Mouse (Mus musculus): ENCODE measurements around the gene Atcay.

Atcay gene

DNA sequence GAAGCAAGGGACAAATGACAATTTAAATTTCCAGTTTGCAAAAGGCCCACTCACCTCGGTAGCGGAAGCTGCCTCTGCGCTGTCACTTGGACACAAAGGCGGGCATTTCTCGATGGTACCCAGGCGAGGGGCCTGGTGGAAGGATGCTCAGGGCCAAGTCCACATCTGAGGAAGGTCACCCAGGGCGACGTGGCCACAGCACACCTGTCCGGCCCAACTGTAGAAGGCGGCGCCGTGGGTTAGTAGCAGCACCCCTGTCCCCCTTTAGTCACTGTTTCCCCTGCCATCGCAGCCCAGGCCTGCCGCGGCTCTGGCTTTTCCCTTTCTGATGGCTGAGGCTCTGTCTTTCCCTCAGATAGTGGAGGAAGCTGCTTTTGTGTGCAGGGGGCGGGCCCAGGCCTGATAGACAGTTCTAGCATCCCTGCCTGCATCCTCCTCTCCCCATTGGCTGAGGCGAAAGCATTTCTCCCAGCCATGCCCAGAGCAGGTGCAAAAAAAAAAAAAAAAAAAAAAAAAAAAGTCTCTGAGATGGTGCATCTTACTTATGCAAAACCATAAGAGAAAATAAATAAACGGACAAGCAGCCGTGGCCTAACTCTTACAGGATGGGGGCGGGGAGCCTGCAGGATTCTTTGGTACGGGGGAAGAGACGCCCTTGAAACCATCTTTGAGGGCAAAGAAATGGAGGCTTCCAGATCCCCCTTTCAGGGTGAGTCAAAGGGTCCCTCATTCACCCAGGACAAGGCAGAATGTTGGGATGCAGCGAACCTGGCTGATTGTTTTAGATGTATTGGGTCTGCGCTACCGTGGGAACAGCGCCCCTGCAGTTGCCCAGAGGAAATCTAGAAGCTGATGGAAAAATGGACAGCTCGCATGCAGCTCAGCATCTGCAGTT is at the start of gene Atcay:
Gene Atcay (minus strand): TSS at position 396 of the 895 bp plus-strand sequence.
- no peak for DNase-seq (ENCODE audit: low read depth, low spot score)

- DNase-seq (ENCODE audit: low read depth, low spot score), result no peak
These were observed 48.9 kb upstream of the Atcay start for GRCm38 (mm10) chr10:81279496-81279895.

GRCm38 (mm10) chr10:81277676-81278075 is 47.0 kb upstream of the Atcay start:
- no peak for DNase-seq (ENCODE audit: low read depth, low spot score)

- DNase-seq (ENCODE audit: low read depth, low spot score), result no peak
These were observed 43.2 kb upstream of the Atcay start for GRCm38 (mm10) chr10:81273842-81274241.

GRCm38 (mm10) chr10:81272356-81272755 is 41.7 kb upstream of the Atcay start:
- DNase-seq (ENCODE audit: low read depth, low spot score), result no peak

DNA sequence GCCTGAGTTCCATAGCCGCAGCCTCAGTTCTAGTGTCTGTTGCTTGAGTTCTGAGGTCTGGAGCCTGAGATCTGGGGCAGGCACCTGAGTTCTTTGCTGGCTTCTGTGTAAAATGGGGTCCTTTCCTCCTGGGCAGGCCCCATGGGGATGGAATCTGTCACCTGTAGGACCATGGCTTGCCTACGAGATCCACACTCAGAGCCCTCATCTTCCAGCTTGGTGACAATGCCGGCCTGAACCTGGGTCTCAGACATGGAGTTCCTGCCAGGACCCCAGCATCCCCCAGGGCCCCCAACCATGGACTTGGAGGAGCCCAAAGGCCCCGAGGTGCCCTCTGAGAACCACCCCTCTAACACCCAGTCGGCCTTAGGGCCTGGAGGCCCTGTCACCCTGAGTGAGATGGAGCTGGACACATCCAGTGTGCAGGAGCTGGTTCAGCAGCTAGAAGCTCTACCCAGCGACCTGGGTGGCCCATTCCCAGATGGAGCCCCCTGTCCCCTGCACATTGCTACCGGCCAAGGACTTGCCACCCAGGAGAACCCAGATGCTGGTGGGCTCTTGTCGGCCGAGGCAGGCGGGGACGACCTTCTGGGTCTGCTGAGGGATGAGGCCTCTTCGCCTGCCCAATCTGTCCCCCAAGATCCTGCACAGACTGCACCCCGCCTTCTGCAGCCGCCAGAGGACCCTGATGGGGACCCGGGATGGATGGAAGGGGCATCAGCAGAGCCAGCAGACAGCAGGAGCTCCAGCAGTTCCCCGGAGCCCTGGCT is 38.2 kb upstream of the Atcay start:
- DNase-seq (ENCODE audit: low read depth, low spot score), result no peak

DNA sequence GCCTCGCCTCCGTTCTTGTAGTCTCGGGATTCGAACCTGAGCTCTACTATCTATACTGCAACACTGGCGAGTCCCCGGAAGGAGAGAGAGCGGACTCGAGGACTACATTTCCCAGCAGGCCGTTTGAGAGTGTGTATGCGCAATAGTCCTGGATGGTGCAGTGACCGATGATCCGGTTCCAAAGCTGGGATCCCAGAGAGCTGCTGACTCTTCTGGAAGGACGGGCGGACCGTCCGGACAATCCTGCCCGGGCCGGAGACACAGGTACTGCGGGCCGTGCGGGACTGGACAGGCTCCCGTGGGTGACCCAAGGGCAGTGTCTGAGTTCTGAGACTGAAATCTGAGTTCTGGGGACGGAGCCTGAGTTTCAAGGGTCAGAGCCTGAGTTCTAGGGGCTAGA is 37.4 kb upstream of the Atcay start:
- peak; percentile 87 for DNase-seq (ENCODE audit: low read depth, low spot score)

DNA sequence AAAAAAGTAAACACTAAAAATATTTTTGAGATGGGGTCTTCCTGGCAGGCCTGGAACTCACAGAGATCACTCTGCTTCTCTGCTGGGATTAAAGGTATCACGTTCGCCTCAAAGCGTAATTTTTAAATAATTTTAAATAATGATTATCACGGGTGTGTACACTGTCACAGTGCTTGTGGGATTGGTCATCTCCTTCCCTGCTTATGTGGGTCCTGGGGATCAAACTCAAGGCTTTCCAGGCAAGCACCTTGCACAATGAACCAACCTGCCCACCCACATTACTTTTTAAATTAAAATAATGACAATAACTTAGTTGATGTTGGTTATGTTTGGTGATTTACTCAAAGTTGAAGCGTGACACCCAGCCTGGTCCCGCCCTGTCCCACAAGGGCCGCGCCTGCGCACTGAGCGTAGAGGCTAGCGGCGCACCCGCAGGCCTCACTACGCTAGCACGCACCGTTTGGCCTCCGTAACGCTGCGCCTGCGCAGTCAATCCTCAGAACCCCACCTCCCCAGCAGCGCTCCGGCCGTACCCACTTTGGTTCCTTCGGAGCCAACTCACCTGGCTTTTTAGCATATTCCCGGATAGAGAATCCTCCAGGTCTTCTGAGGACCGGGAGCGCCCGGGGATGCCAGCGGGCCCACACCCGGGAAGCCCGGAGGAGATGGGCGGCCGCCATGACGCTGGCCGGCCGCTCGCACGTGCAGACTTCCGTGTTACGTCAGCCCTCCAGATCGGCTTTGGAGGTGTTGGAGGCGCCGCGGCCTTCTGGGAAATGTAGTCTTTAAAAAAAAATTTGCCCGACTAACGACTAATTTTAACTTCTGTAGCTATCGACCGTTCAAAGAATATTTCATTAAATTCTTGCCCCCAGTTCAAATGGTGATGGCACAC is 35.8 kb upstream of the Atcay start, which contains the start of the genes Mrpl54 and Apba3:
Gene Mrpl54 (minus strand): TSS at position 724 of the 895 bp plus-strand sequence.
Gene Apba3 (plus strand): TSS at position 750 of the 895 bp plus-strand sequence.
- peak; percentile 98 for DNase-seq (ENCODE audit: low read depth, low spot score)

- no peak for DNase-seq (ENCODE audit: low read depth, low spot score)
These were observed 34.9 kb upstream of the Atcay start for GRCm38 (mm10) chr10:81265540-81265939.

DNA sequence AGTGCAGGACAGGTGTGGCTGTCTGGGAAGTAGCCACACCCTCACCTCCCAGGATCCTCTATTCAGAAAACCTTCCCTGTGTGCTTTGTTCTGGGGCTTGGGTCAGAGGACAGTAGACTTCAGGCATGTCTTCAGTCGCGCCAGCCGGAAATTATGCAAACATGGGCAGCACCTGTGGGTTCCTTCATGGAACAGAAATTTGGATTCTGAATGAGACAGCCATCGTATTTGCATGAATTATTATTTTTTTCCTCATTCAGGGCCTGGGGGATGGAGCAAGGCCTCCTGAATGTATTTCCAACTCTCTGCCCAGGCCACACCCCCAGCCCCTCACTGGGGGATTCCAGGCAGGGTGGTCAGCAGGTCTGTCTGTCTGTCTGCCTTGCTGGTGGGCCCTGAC is 30.4 kb upstream of the Atcay start:
- no peak for DNase-seq (ENCODE audit: low read depth, low spot score)

DNA sequence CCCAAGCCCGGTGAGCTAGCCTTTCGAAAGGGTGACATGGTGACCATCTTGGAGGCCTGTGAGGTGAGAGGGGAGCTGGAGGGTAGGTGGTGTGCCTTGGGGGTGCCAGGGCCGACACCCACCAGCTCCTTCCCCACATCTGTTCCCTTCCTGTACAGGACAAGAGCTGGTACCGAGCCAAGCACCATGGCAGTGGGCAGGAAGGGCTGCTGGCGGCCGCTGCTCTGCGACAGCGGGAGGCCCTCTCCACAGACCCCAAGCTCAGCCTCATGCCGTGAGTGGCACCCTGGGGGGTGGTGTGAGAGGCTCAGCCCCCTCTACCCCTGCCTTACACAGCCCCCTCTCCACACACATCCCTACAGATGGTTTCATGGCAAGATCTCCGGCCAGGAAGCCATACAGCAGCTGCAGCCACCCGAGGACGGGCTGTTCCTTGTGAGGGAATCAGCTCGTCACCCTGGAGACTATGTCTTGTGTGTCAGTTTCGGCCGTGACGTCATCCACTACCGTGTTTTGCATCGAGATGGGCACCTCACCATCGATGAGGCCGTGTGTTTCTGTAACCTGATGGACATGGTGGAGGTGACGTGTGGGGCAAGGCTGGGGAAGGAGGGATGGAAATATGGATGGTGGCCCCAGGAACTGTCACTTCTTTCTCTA is 28.7 kb upstream of the Atcay start:
- no peak for DNase-seq (ENCODE audit: low read depth, low spot score)

DNA sequence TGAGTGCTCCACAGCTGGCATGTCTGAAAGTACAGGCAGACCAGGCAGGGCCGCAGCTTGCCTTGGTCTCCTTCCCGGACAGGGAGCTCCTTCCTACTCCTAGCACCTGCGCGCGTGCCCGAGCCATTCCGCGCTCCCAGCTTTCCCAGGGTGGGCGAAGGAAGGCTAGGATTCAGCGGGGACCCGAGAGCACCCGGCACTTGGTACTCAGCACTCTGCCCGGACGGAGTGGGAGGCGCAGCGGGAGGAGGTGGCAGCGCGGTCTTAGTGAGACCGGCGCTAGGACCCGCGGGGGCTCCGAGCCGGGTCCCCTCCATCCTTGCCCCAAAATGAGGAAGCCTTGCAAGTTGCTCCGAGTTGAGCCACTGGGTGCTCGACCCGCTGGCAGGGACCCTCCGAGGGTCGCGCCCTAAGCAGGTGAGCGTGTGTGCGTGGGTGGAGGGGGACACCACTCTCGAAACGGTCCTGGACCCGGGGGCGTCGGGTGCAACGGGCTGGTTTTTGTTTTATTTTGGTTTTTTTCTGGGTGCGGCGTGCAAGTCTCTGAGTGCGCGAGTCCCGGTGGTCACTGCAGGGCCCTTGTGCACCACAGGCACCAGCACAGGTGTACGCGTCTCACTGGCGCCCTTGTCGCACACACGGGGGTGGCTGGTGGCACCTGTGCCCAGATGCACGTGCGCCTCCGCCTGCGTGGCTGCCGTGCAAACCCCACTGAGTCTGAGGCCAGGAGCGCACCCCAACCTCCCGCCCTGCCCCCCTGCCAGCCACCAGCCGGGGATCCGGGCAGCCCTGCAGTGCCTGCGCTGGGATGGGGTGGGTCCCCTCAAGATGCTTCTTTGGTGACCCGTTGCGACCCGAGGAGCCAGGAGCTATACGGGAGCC is 26.8 kb upstream of the Atcay start:
- peak; percentile 16 for DNase-seq (ENCODE audit: low read depth, low spot score)

- DNase-seq (ENCODE audit: low read depth, low spot score), result no peak
These were observed 24.3 kb upstream of the Atcay start for GRCm38 (mm10) chr10:81254886-81255285.

- DNase-seq (ENCODE audit: low read depth, low spot score), result peak; percentile 22
These were observed 22.1 kb upstream of the Atcay start, which contains the start of gene Matk for GRCm38 (mm10) chr10:81252424-81253419. Gene Matk, plus strand, starts transcription at chr10:81252935.

DNA sequence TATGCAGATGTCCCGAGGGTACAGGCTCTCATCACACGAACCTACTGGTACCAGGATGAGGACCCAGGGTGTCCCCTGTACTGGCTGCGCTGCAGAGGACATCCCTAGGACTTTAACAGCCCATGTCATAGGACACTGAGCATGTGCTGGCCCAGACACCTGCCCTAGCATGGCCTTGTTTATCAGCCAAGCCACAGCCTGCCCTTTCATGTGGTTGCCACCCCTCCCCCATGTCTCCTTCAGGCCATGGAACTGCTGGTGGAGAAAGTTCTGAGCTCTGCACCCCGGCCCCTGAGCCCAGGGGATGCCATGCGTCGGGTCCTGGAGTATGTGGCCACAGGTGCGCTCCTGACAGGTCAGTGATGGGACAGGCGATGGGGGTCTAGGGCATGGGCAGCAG is 18.8 kb upstream of the Atcay start:
- DNase-seq (ENCODE audit: low read depth, low spot score), result no peak

- DNase-seq (ENCODE audit: low read depth, low spot score), result no peak
These were observed 17.2 kb upstream of the Atcay start for GRCm38 (mm10) chr10:81247804-81248203.

- no peak for DNase-seq (ENCODE audit: low read depth, low spot score)
These were observed 14.5 kb upstream of the Atcay start for GRCm38 (mm10) chr10:81245166-81245565.

- DNase-seq (ENCODE audit: low read depth, low spot score), result peak; percentile 87
These were observed 14.0 kb upstream of the Atcay start for GRCm38 (mm10) chr10:81244595-81244994.

DNA sequence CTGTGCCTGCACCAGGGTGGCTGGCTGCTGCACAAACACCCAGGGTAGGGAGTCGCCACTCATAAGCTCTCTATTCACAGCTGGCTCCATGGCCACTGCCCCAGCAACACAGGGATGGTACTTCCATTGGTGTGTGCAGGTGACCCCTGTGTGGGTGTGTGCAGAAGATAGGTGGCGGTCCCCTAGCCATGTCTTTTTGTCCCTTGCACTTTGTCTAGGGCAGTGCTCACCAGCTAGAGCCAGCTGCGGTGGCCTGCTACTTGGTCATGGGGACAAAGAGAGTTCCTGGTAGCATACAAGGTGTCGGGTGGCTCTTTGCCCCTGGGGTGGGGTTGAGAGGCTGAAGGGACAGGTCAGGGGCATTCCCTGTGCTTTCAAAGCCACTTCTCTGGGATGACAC is 13.5 kb upstream of the Atcay start:
- DNase-seq (ENCODE audit: low read depth, low spot score), result no peak

Data from A20 (cell line).